In genomic region chr8:119638261-119638660, GRCm38 (mm10) we compare ENCODE assay signal across 35 mouse cellular contexts. TPM values are rescaled to one million over a fixed set of nuclear protein-coding genes. Genes with fewer than 3 reads are reported as not detected.
DNase-seq lines count a peak whose midpoint lies in the region; ATAC-seq and TF ChIP-seq lines count a peak whose summit lies in the region.
"Had no signal": no experiment of that assay in that cellular context is flagged by ENCODE, and none has a peak within 500 bp of the region (broad histone marks: within the 10 kb centered on the region; RNA-seq: fewer than 3 reads in every experiment).

No protein-coding gene starts in this region.

- H3K36me3 ChIP-seq in midbrain, postnatal 0 days (ENCODE audit: insufficient read depth, low read length), result no peaks in the 10 kb centered on the region
- no peaks in the 10 kb centered on the region for H3K36me3 ChIP-seq in midbrain, embryonic 16.5 days (ENCODE audit: control insufficient read depth, insufficient read depth, low read length)
- H3K36me3 ChIP-seq: embryonic facial prominence, embryonic 12.5 days; forebrain, embryonic 10.5 days; hindbrain, embryonic 10.5 days; hindbrain, embryonic 15.5 days; intestine, embryonic 15.5 days; limb, embryonic 13.5 days; lung, embryonic 15.5 days; midbrain, embryonic 10.5 days; midbrain, embryonic 15.5 days; neural tube, embryonic 13.5 days; stomach, embryonic 15.5 days had no signal

- intact Hi-C loops in gastrocnemius, adult 2 months (cut with DNase I), result no loop called here

- TF ChIP-seq CTCF in gastrocnemius, adult 2 months (IDR thresholded peaks at IDR 0.05), result peak; percentile 6; the same call in 1 of the 2 replicates
- no peak for TF ChIP-seq CTCF in midbrain, postnatal 0 days (IDR thresholded peaks at IDR 0.05)

- no peaks in the 10 kb centered on the region for H3K4me1 ChIP-seq in midbrain, postnatal 0 days (ENCODE audit: insufficient read depth, low read length)
- H3K4me1 ChIP-seq in midbrain, embryonic 16.5 days (ENCODE audit: control insufficient read depth, insufficient read depth, low read length), result peaks cover 4% of the 10 kb centered on the region; the same call in 1 of the 2 replicates

- WGBS in midbrain, postnatal 0 days, result 70% methylated on average over 6 of the region's 6 CpGs
- WGBS in midbrain, embryonic 16.5 days, result 73% methylated on average over 6 of the region's 6 CpGs

- peak overlapping the region; percentile 75 for H3K27ac ChIP-seq in gastrocnemius, adult 2 months
- no peak overlapping the region for H3K27ac ChIP-seq in midbrain, postnatal 0 days (ENCODE audit: low read depth, low read length)
- H3K27ac ChIP-seq in midbrain, embryonic 16.5 days (ENCODE audit: low read length), result no peak overlapping the region
- H3K27ac ChIP-seq: embryonic facial prominence, embryonic 12.5 days; forebrain, embryonic 10.5 days; hindbrain, embryonic 10.5 days; hindbrain, embryonic 15.5 days; intestine, embryonic 15.5 days; left cerebral cortex, adult 2 months; limb, embryonic 13.5 days; lung, embryonic 15.5 days; midbrain, embryonic 15.5 days; neural tube, embryonic 13.5 days; stomach, embryonic 15.5 days had no signal

- peak; percentile 70 to 77 for DNase-seq in cerebellum, postnatal 10 days
- no peak for DNase-seq in cerebellum, postnatal 4 days (ENCODE audit: low spot score in 2 of 2)
- no peak for DNase-seq in gastrocnemius, adult 2 months
- no peak for DNase-seq in gastrocnemius, adult 18-20 months (ENCODE audit: low spot score)
- peak; percentile 40 for DNase-seq in midbrain, postnatal 0 days (ENCODE audit: low spot score)
- DNase-seq in skeletal muscle tissue, adult 2 months (ENCODE audit: low read depth, low spot score), result peak; percentile 69
- DNase-seq in spleen, postnatal 4 days (ENCODE audit: low spot score in 2 of 2), result no peak
- DNase-seq: adrenal gland, postnatal 10 days; embryo, embryonic 11 days; gastrocnemius, postnatal 36 days; heart, postnatal 14 days; kidney, adult 8-10 months; kidney, postnatal 10 days; layer of hippocampus, adult 9-11 months; thymus, adult 2 months; thymus, postnatal 4 days had no signal

- no peaks in the 10 kb centered on the region; the same call in 1 of the 2 replicates for H3K27me3 ChIP-seq in midbrain, postnatal 0 days (ENCODE audit: insufficient read depth, low read length)
- peaks cover 9% of the 10 kb centered on the region; the same call in 1 of the 2 replicates for H3K27me3 ChIP-seq in midbrain, embryonic 16.5 days (ENCODE audit: control insufficient read depth, insufficient read depth, low read depth, low read length)

- H3K4me3 ChIP-seq in gastrocnemius, adult 2 months, result no peak overlapping the region
- no peak overlapping the region for H3K4me3 ChIP-seq in midbrain, postnatal 0 days (ENCODE audit: low read depth, low read length)
- H3K4me3 ChIP-seq in midbrain, embryonic 16.5 days (ENCODE audit: low read depth, low read length), result no peak overlapping the region
- H3K4me3 ChIP-seq: embryonic facial prominence, embryonic 12.5 days; forebrain, embryonic 10.5 days; hindbrain, embryonic 10.5 days; hindbrain, embryonic 15.5 days; intestine, embryonic 15.5 days; left cerebral cortex, adult 2 months; limb, embryonic 13.5 days; lung, embryonic 15.5 days; midbrain, embryonic 10.5 days; midbrain, embryonic 15.5 days; neural tube, embryonic 13.5 days; stomach, embryonic 15.5 days had no signal

- H3K4me2 ChIP-seq in midbrain, postnatal 0 days (ENCODE audit: low read depth, low read length, poor library complexity, severe bottlenecking), result no peak overlapping the region
- no peak overlapping the region for H3K4me2 ChIP-seq in midbrain, embryonic 16.5 days (ENCODE audit: low read length)
- H3K4me2 ChIP-seq: embryonic facial prominence, embryonic 12.5 days; hindbrain, embryonic 15.5 days; intestine, embryonic 15.5 days; limb, embryonic 13.5 days; liver, embryonic 11.5 days; lung, embryonic 15.5 days; midbrain, embryonic 15.5 days; neural tube, embryonic 13.5 days; stomach, embryonic 15.5 days had no signal

- H3K9ac ChIP-seq in midbrain, postnatal 0 days (replicated peaks; ENCODE audit: low read length, poor library complexity, severe bottlenecking), result no peak overlapping the region
- H3K9ac ChIP-seq in midbrain, embryonic 16.5 days (ENCODE audit: low read depth, low read length), result no peak overlapping the region
- H3K9ac ChIP-seq: embryonic facial prominence, embryonic 12.5 days; hindbrain, embryonic 15.5 days; intestine, embryonic 15.5 days; limb, embryonic 13.5 days; lung, embryonic 15.5 days; midbrain, embryonic 15.5 days; neural tube, embryonic 13.5 days; stomach, embryonic 15.5 days had no signal

- no peak for ATAC-seq in midbrain, postnatal 0 days (ENCODE audit: low FRiP score)
- ATAC-seq in midbrain, embryonic 16.5 days, result no peak
- ATAC-seq: intestine, embryonic 15.5 days; midbrain, embryonic 15.5 days; Patski had no signal

- H3K9me3 ChIP-seq in midbrain, postnatal 0 days (ENCODE audit: low read length), result no peaks in the 10 kb centered on the region
- H3K9me3 ChIP-seq in midbrain, embryonic 16.5 days (replicated peaks; ENCODE audit: control insufficient read depth, low read length, poor library complexity, severe bottlenecking), result no peaks in the 10 kb centered on the region
- H3K9me3 ChIP-seq: embryonic facial prominence, embryonic 12.5 days; forebrain, embryonic 10.5 days; hindbrain, embryonic 10.5 days; hindbrain, embryonic 15.5 days; intestine, embryonic 15.5 days; lung, embryonic 15.5 days; midbrain, embryonic 10.5 days; midbrain, embryonic 15.5 days; neural tube, embryonic 13.5 days; stomach, embryonic 15.5 days had no signal

RNA-seq across cellular contexts. Expression of gene Kcng4, which starts 2.8 kb away (rescaled TPM):
- total RNA-seq in gastrocnemius, adult 2 months (2021), result 10 to 100 TPM; 14.1 to 14.3 TPM
- 10 to 100 TPM; 11.4 to 11.8 TPM for total RNA-seq in gastrocnemius, adult 18-20 months (2021)
- 0.61 and 1.6 TPM in 2 replicates for total RNA-seq in midbrain, postnatal 0 days (2014; rRNA removed)
- polyA plus RNA-seq in midbrain, postnatal 0 days (2015; fragmentation: Nextera tagmentation; extraction: Ambion mirVana), result 0.27 and 0.28 TPM in 2 replicates
- polyA plus RNA-seq in midbrain, embryonic 16.5 days (2015; fragmentation: Nextera tagmentation; extraction: Ambion mirVana), result 0.26 and 1.6 TPM in 2 replicates
- total RNA-seq: megakaryocyte progenitor cell, adult 5-6 weeks; MEL had no signal
- polyA plus RNA-seq: heart, embryonic 14.5 days; limb, embryonic 13.5 days; liver, embryonic 11.5 days; liver, embryonic 16.5 days; neural tube, embryonic 13.5 days had no signal

RNA-seq across cellular contexts. Expression of gene Adad2, which starts 25.7 kb away (rescaled TPM):
- total RNA-seq in gastrocnemius, adult 2 months (2021), result not detected
- under 1 TPM in 1 of 2 experiments, not detected in 1; 0.14 TPM for total RNA-seq in gastrocnemius, adult 18-20 months (2021)
- 0.33 and 1.0 TPM in 2 replicates for total RNA-seq in midbrain, postnatal 0 days (2014; rRNA removed)
- 0.22 and 0.23 TPM in 2 replicates for polyA plus RNA-seq in midbrain, postnatal 0 days (2015; fragmentation: Nextera tagmentation; extraction: Ambion mirVana)
- 0.10 and 0.19 TPM in 2 replicates for polyA plus RNA-seq in midbrain, embryonic 16.5 days (2015; fragmentation: Nextera tagmentation; extraction: Ambion mirVana)
- total RNA-seq: adrenal gland, postnatal 10 days; heart, postnatal 14 days; megakaryocyte progenitor cell, adult 5-6 weeks; MEL had no signal
- polyA plus RNA-seq: heart, embryonic 14.5 days; intestine, embryonic 15.5 days; liver, embryonic 11.5 days; liver, embryonic 16.5 days; lung, embryonic 15.5 days; neural tube, embryonic 13.5 days; Patski; stomach, embryonic 15.5 days had no signal

RNA-seq across cellular contexts. Expression of gene Wfdc1, which starts 27.9 kb away (rescaled TPM):
- 10 to 100 TPM; 96.5 to 98.7 TPM for total RNA-seq in gastrocnemius, adult 2 months (2021)
- 10 to 100 TPM; 60.2 to 82.9 TPM for total RNA-seq in gastrocnemius, adult 18-20 months (2021)
- 8.5 and 13.5 TPM in 2 replicates for total RNA-seq in midbrain, postnatal 0 days (2014; rRNA removed)
- polyA plus RNA-seq in midbrain, postnatal 0 days (2015; fragmentation: Nextera tagmentation; extraction: Ambion mirVana), result 11.6 and 11.8 TPM in 2 replicates
- 6.0 and 6.3 TPM in 2 replicates for polyA plus RNA-seq in midbrain, embryonic 16.5 days (2015; fragmentation: Nextera tagmentation; extraction: Ambion mirVana)
- total RNA-seq: megakaryocyte progenitor cell, adult 5-6 weeks; MEL had no signal
- polyA plus RNA-seq: Patski had no signal

RNA-seq across cellular contexts. Expression of gene Taf1c, which starts 33.2 kb away (rescaled TPM):
- 1 to 10 TPM; 5.2 to 6.6 TPM for total RNA-seq in gastrocnemius, adult 2 months (2021)
- total RNA-seq in gastrocnemius, adult 18-20 months (2021), result 1 to 10 TPM; 4.8 to 5.5 TPM
- total RNA-seq in midbrain, postnatal 0 days (2014; rRNA removed), result 20.1 and 22.5 TPM in 2 replicates
- polyA plus RNA-seq in midbrain, postnatal 0 days (2015; fragmentation: Nextera tagmentation; extraction: Ambion mirVana), result 9.6 and 10.2 TPM in 2 replicates
- polyA plus RNA-seq in midbrain, embryonic 16.5 days (2015; fragmentation: Nextera tagmentation; extraction: Ambion mirVana), result 14.3 and 14.6 TPM in 2 replicates

Comparison
In these comparisons a context has a peak if more than half of its experiments do, and no peak if none do; other contexts are left out.
1. DNase-seq: peak in cerebellum, postnatal 10 days (2 of 2), midbrain, postnatal 0 days (single experiment) and skeletal muscle tissue, adult 2 months (single experiment); none in cerebellum, postnatal 4 days (0 of 2), gastrocnemius, adult 2 months (single experiment), gastrocnemius, adult 18-20 months (single experiment) and spleen, postnatal 4 days (0 of 2).